Mouse (Mus musculus) kidney, postnatal 36 days (tissue): Measurements from ENCODE around the gene Alkbh1.
"Not testable (repeated sequence)": the region's sequence is repeated elsewhere in the genome, so short reads cannot be mapped to it uniquely, and the experiment has no call there.

ENCODE experiments used
- DNase-seq, 2 experiments: peaks; one replicate each; pipeline ENCODE4 v3.0.0; 2021 to 2022; ENCODE audit warnings: mixed read lengths in 2 of 2

The Alkbh1 gene

GRCm38 (mm10) chr12:87443700-87444122 lies at the start of gene Alkbh1, which contains the start of gene Slirp:
Gene Alkbh1, minus strand, starts transcription at chr12:87444017.
Gene Slirp, plus strand, starts transcription at chr12:87443896.
- peak; percentile 93 to 95 for DNase-seq

DNA sequence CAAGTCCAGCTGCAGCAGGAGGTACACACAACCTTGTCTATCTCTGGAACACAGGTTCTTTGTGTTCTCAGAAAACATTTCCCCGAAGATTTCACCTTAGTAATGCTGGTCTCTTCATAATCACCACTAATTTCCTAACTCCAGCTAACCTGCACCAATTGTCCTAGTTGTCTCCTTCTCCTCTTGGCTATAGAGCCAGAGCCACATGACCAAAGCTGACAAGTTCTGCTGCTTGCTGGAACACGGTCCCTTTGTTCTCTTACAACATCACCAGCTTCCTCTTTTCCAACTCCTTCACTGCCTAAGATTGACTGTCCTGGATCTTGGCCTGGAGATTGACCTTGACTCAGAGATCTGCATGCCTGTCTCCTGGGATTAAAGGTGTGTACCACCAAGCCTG lies 44.9 kb upstream of the Alkbh1 start:
- DNase-seq: not testable (repeated sequence)

DNA sequence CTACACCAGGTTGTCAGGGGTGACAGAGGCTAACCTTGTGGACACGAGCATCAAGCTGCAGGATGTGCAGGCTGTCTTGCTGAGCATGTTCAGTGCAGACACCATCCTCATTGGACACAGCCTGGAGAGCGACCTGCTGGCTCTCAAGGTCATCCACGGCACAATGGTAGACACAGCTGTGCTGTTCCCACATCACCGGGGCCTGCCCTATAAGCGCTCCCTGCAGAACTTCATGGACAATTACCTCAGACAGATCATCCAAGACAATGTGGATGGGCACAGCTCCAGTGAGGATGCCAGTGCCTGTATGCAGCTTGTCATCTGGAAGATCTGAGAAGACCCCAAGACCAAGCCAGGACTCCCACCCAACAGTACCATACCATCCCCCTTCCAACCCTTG lies 38.7 kb upstream of the Alkbh1 start:
- DNase-seq: not testable (repeated sequence)

DNA sequence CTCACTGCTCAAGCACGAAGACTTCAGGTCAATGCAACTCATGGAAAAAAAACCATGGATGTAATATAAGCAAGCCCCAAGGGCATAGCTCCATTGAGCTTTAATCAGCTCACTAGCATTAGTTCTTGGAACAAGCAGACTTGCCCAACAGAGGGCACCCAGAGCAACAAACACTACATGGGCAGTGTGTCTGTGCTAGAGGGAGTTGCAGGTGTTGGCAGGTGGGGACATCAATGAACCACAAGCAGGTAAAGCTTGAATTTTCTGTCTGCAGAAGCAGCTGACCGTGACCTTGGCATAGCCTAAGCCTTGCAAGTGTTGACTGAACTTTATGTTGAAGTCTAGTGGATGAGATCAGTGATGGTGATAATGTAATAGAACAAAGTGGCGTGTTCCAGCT lies 30.9 kb upstream of the Alkbh1 start:
- no peak for DNase-seq

DNA sequence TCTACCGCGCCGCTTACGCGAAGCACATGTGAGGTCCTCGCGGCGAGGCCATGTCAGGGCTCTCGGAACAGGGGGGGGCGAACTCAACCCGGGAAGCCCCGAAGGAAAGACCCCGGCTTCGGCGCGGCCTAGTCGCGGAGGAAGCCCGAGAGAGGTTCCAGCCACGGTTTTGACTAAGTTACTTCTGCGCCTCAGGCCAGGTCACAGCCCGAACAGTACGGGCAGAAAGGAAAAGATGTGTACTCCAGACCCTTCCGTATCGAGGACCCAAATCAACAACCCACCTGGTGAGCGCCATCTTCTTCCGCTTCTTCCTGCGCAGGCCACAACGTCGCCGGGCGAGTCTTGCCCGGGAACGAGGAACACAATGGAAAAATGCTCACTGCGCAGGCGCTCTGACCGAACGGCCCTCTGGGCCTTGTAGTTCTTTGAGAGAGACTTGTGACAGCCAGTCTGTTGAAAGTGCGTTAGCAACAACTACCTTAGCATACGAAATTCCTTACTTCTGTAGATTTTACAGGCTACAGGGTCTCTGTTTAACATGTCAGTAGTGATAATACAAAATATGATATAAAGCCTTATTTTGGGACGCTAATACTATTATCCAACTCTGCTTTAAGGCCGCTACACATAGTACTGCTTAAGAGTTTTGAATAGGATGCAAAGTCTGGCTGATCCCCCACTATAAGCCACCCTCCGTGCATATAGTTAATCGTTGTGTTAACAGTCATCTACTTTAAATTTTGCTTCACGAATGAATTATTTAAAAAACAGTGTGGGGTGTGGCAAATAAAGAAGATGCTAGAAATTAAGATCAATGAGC lies 28.4 kb upstream of the Alkbh1 start, which contains the start of gene Snw1:
Gene Snw1, minus strand, starts transcription at position 311 of the 823 bp plus-strand sequence.
- DNase-seq: peak; percentile 96 to 97

- DNase-seq: peak; percentile 26 to 57
Observed at GRCm38 (mm10) chr12:87471421-87471963, 27.7 kb upstream of the Alkbh1 start.

- no peak for DNase-seq
Observed at GRCm38 (mm10) chr12:87470263-87471136, 26.7 kb upstream of the Alkbh1 start.

- DNase-seq: no peak
Observed at GRCm38 (mm10) chr12:87464678-87465297, 21.0 kb upstream of the Alkbh1 start.

DNA sequence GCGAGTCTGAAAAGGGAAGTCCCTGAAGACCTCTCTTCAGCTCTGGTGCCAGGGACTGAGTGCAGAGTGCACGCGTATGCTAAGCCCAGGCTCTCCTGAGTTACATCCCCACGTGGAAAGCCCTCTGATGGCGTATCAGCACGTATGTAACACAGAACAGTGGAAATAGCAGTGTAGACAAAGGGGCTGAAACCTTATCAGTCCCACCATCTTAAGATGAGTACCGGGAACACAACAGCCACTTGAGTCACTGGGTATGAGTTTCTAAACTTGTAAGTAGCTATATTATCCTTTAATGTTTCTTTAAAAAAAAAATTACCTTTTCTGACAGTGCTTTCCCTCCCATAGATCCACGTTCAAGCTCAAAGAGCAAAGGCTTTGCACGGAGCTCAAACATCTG lies 5.6 kb upstream of the Alkbh1 start:
- DNase-seq: no peak

DNA sequence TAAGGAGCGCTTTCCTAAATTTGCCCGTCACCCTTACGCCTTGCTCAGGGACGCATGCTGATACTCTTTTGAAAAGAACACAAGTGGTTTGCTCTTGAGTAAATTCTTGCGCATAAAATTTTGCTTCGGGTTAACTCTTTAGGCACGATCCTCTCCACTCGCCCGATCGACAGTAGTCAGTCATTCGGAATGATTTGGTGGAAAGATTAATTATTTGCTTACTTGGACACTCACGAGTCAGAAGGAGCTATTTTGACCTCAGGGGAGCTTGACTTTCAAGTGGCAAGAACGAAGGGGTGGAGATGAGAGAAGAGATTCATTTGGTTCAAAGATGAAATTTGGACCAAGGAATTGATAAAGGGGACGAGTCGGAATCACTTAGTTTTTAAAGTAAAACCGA lies 394 bp upstream of the Alkbh1 start:
- DNase-seq: peak; percentile 25 to 43

- DNase-seq: no peak
Observed at GRCm38 (mm10) chr12:87443115-87443699, 610 bp downstream of the Alkbh1 start.

DNA sequence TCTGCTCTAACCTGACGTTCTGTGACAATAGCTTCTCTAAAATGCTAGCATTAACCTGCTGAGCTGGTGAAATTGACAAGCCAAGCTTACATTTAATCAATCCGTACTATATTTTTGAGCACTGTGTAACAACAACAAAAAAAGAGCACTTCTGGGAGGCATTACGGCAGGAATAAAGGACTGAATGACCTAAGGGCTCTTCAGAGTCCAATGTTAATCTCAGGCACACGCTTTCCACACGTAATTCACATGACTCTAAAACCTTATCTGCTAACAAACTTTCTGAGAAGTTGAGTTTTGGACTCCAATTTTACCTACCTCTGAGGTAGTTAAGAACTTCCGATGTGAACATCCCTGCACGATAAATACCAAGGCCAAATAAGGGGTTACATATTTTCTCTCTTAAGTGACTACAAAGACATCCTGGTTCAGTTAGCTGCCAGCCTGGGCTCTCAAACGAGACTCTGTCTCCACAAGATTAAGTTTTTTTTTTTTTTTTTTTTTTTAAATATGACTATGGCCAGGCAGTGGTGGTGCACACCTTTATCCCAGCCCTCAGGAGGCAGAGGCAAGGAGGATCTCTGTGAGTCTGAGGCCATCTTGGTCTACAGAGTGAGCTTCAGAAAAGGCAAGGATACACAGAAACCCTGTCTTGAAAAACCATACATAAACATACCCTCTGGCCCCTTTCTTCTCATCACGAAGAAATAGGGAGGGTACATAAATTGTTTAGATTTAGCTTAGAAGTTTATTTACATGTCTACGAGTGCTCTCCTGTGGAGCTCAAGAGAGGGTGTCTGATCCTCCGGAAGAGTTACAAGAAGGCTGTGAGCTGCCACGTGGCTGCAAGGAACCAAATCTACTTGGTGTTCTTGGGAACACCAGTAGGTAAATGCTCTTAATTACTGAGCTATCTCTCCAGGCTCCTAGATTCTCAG lies 1.4 kb downstream of the Alkbh1 start:
- DNase-seq: no peak

- no peak for DNase-seq
Observed at GRCm38 (mm10) chr12:87428885-87429284, 14.9 kb downstream of the Alkbh1 start.

- no peak for DNase-seq
Observed at GRCm38 (mm10) chr12:87428295-87428694, 15.5 kb downstream of the Alkbh1 start.

DNA sequence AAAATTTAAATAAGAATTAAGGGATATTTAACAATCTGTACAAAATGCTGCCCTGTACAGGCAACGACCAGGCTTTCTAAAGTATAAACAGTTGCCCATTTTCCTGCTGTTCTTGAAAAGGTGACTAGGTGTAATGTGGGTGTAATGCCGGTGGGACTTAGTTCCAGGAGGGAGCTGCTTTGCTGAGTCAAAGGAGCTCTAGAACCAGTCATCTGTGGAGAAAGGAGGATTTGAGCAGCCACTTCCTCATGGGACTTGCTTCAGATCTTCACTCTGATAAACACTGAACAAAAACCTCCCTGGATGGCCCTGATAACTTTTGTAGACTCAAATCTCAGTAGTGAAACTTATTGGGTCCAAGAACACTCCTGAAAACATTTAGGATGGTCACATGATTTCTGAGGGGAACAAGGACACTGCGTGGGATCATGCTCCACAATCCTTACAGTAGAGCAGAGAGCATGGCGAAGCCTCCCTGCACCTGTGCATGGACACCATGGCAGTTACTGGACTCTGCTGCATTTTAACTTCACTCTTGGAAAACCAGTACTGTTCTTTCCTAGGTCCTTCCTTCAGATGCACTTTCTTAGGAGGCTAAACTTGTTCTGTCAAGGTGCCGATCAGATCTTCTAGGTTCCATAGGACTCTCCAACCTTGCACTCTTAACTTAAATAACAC lies 17.3 kb downstream of the Alkbh1 start:
- DNase-seq: no peak

- DNase-seq: no peak
Observed at GRCm38 (mm10) chr12:87424516-87424915, 19.3 kb downstream of the Alkbh1 start.

- no peak for DNase-seq
Observed at GRCm38 (mm10) chr12:87423700-87424099, 20.1 kb downstream of the Alkbh1 start.

DNA sequence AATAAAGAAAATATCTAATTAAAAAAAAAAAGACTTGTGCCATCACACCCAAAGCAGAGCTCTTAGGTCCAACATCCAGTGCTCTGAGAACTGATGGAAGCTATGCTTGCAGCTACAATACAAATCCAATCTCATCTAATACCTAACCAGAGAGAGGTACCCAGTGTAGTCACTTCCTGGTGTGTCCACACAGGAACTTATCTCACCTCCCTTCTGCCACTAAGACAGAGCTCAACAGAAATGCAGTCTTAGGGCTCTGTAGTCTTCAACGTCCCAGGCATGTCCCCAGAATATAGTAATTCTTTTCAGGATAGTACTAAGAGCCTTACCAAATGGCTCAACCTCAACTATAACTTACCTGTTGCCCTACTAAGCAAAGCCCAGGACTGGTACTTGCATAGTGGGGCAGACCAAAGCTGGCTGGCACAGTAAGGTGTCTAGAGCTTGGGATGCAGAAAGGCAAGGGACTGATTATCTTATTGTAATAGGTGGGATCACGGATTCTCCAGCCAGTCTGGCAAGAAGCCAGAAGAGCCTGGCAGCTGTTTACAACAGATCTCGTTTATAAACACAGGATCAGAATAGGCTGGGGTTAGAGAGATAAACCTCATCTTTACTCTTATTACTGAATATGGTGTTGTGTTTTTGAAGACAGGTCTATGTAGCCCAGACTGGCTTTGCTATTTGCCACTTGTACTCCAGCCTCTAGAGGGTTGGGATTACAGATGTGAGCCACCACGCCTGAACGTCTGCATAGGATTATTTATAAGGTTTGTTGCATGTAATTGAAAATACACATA lies 21.9 kb downstream of the Alkbh1 start:
- DNase-seq: peak in 1 of 2 experiments; percentile 25

- DNase-seq: no peak
Observed at GRCm38 (mm10) chr12:87419974-87420485, 23.8 kb downstream of the Alkbh1 start.
